Comparison of ENCODE assay signal across 11 mouse cellular contexts in genomic region chr6:145122423-145123059, GRCm38 (mm10). TPM values are rescaled to one million over a fixed set of nuclear protein-coding genes. Genes with fewer than 3 reads are reported as not detected.
DNase-seq lines count a peak whose midpoint lies in the region; ATAC-seq lines count a peak whose summit lies in the region.
"Had no signal": no experiment of that assay in that cellular context is flagged by ENCODE, and none has a peak within 500 bp of the region (broad histone marks: within the 10 kb centered on the region; RNA-seq: fewer than 3 reads in every experiment).

No protein-coding gene starts in this region.

- H3K36me3 ChIP-seq in heart, embryonic 16.5 days (ENCODE audit: control insufficient read depth, insufficient read depth): no peaks in the 10 kb centered on the region
- H3K36me3 ChIP-seq in heart, embryonic 11.5 days (ENCODE audit: control insufficient read depth, insufficient read depth, low read length): no peaks in the 10 kb centered on the region
- H3K36me3 ChIP-seq: limb, embryonic 15.5 days had no signal

- peaks cover 48% of the 10 kb centered on the region for H3K4me1 ChIP-seq in heart, embryonic 16.5 days (ENCODE audit: control insufficient read depth, insufficient read depth, low read length)
- H3K4me1 ChIP-seq in heart, embryonic 11.5 days (ENCODE audit: control insufficient read depth, insufficient read depth, low read length): peaks cover 35% of the 10 kb centered on the region

- DNase-seq in thymus, postnatal 14 days: peak; percentile 28
- DNase-seq in thymus, adult 18-20 months: no peak
- DNase-seq in induced T-regulatory cell, adult 2 months (ENCODE audit: low read depth): peak; percentile 56
- no peak for DNase-seq in kidney, adult 9 months
- DNase-seq: cerebellum, postnatal 14 days; heart, adult 11 months; kidney, postnatal 10 days had no signal

- 43% methylated on average over 8 of the region's 8 CpGs for WGBS in heart, embryonic 16.5 days
- WGBS in heart, embryonic 11.5 days (ENCODE audit: insufficient replicate concordance): 73% methylated on average over 8 of the region's 8 CpGs

- peaks cover under 1% of the 10 kb centered on the region; the same call in 1 of the 2 replicates for H3K9me3 ChIP-seq in heart, embryonic 16.5 days (replicated peaks; ENCODE audit: control insufficient read depth, low read length)
- H3K9me3 ChIP-seq in heart, embryonic 11.5 days (replicated peaks; ENCODE audit: control insufficient read depth, low read length): no peaks in the 10 kb centered on the region
- H3K9me3 ChIP-seq: limb, embryonic 15.5 days had no signal

- peak overlapping the region; percentile 49; the same call in 1 of the 2 replicates for H3K9ac ChIP-seq in heart, embryonic 16.5 days (ENCODE audit: low read length)
- no peak overlapping the region for H3K9ac ChIP-seq in heart, embryonic 11.5 days (ENCODE audit: low read depth, low read length)
- H3K9ac ChIP-seq: limb, embryonic 15.5 days had no signal

- H3K27me3 ChIP-seq in heart, embryonic 16.5 days (ENCODE audit: control insufficient read depth, insufficient read depth, low read length): no peaks in the 10 kb centered on the region
- no peaks in the 10 kb centered on the region for H3K27me3 ChIP-seq in heart, embryonic 11.5 days (ENCODE audit: control insufficient read depth, insufficient read depth, low read length)
- H3K27me3 ChIP-seq: limb, embryonic 15.5 days had no signal

- ATAC-seq in heart, embryonic 16.5 days (replicated peaks; ENCODE audit: extremely low read depth, insufficient read depth, low FRiP score): no peak
- no peak for ATAC-seq in heart, embryonic 11.5 days (replicated peaks; ENCODE audit: insufficient number of reproducible peaks, low FRiP score, low TSS enrichment)
- no peak for ATAC-seq in monocyte, adult 5-6 weeks (replicated peaks; ENCODE audit: insufficient number of reproducible peaks, low FRiP score, low TSS enrichment, poor library complexity, severe bottlenecking)

- H3K27ac ChIP-seq in heart, embryonic 16.5 days (ENCODE audit: low read length): peak overlapping the region; percentile 20; the same call in 1 of the 2 replicates
- no peak overlapping the region for H3K27ac ChIP-seq in heart, embryonic 11.5 days (ENCODE audit: low read depth, low read length)

- H3K4me2 ChIP-seq in heart, embryonic 16.5 days (ENCODE audit: low read depth, low read length): peak overlapping the region; percentile 31; the same call in 1 of the 2 replicates
- no peak overlapping the region; the same call in 1 of the 2 replicates for H3K4me2 ChIP-seq in heart, embryonic 11.5 days
- H3K4me2 ChIP-seq: limb, embryonic 15.5 days had no signal

- peak overlapping the region; percentile 38 for H3K4me3 ChIP-seq in heart, embryonic 16.5 days (ENCODE audit: low read length)
- no peak overlapping the region for H3K4me3 ChIP-seq in heart, embryonic 11.5 days (ENCODE audit: low read depth, low read length)

RNA-seq across cellular contexts. Expression of gene Lrmp, which starts 7.1 kb away (rescaled TPM):
- 8.5 and 26.3 TPM in 2 replicates for polyA plus RNA-seq in heart, embryonic 16.5 days (2015; fragmentation: Nextera tagmentation; extraction: Ambion mirVana)
- polyA plus RNA-seq in heart, embryonic 11.5 days (2014; fragmentation: Nextera tagmentation; extraction: Ambion mirVana): 3.0 and 3.5 TPM in 2 replicates
- 254 to 293 TPM (median 262 TPM) in 3 replicates for total RNA-seq in monocyte, adult 5-6 weeks (2017)

RNA-seq across cellular contexts. Expression of gene Bcat1, which starts 46.6 kb away (rescaled TPM):
- 3.6 and 6.9 TPM in 2 replicates for polyA plus RNA-seq in heart, embryonic 16.5 days (2015; fragmentation: Nextera tagmentation; extraction: Ambion mirVana)
- polyA plus RNA-seq in heart, embryonic 11.5 days (2014; fragmentation: Nextera tagmentation; extraction: Ambion mirVana): 24.1 and 24.2 TPM in 2 replicates
- not detected in 3 replicates for total RNA-seq in monocyte, adult 5-6 weeks (2017)

Comparison
In these comparisons a context has a peak if more than half of its experiments do, and no peak if none do; other contexts are left out.
1. DNase-seq: peak in thymus, postnatal 14 days (single experiment) and induced T-regulatory cell, adult 2 months (single experiment); none in thymus, adult 18-20 months (0 of 2) and kidney, adult 9 months (single experiment).